Mouse (Mus musculus) hematopoietic multipotent progenitor cell, adult 10-12 weeks (in vitro differentiated cells): ENCODE data around the gene Nol9. TPM values are rescaled to one million over a fixed set of nuclear protein-coding genes. Genes with fewer than 3 reads are reported as not detected.

Experiments
- polyA plus RNA-seq: library from polyadenylated mRNA; stranded (reverse); fragments of >175 nt; gene quantifications from 2 replicates; pipeline ENCODE4 v1.2.3, GENCODE M21; 2012; ENCODE audit warnings: low replicate concordance

Nol9 gene
- polyA plus RNA-seq: 22.0 and 70.0 TPM in 2 replicates

GRCm38 (mm10) chr4:152038985-152039830 lies at the start of gene Nol9:
Gene Nol9, plus strand, starts transcription at chr4:152039321.

GRCm38 (mm10) chr4:151996173-151996950 lies 42.8 kb upstream of the Nol9 start, which contains the start of gene Phf13:
Gene Phf13, minus strand, starts transcription at chr4:151996258.

GRCm38 (mm10) chr4:152008622-152009075 lies 30.5 kb upstream of the Nol9 start, which contains the start of gene Klhl21:
Gene Klhl21, plus strand, starts transcription at chr4:152008803.

GRCm38 (mm10) chr4:152027524-152027923 lies 11.6 kb upstream of the Nol9 start, which contains the start of gene Zbtb48:
Gene Zbtb48, minus strand, starts transcription at chr4:152027671.

DNA sequence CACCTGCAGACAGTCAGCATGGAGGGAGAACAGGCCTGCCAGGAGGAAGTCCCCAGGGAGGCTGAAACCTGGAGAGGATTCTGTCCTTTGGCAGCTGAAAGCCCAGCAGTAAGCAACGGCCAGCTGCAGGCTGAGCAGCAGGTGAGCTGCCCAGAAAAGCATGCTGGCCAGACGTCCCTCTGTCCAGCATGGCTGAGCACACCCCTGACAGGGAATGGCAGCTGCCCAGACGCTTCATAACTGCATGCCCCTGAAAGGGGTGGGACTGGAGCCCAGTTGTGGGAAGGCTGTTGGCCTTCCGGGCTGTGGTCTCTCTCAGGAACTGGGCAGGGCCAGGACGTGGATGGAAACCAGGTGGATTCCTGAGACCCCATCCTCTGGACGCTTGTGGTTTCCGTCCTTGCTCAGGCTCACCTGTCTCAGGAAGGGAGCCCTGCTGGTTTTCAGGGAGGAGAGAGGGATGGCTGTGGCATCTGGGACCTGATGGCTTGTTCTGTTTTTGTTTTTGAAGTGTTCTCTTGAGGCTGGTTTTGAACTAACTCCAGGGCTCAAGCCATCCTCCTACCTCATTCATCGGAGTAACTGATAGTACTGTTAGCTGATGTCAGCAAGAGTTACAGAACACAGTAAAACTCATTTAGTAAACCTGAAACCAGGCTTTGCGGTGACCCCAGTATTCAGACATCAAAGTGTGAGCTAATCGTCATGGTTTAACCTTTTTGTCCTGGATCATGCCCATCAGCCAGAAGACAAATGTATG lies 716 bp upstream of the Nol9 start, which contains the start of gene Tas1r1:
Gene Tas1r1, minus strand, starts transcription at position 344 of the 760 bp plus-strand sequence.

GRCm38 (mm10) chr4:152072121-152072601 lies 33.0 kb downstream of the Nol9 start, which contains the start of gene Plekhg5:
Gene Plekhg5, plus strand, starts transcription at chr4:152072498.

Other genes starting within 250 kb of the Nol9 start
- 6.6 and 8.2 TPM in 2 replicates for gene Camta1, start 177.4 kb upstream of the Nol9 start, polyA plus RNA-seq
- 7.2 and 26.3 TPM in 2 replicates for gene Dnajc11, start 105.6 kb upstream of the Nol9 start, polyA plus RNA-seq
- gene Thap3, start 50.3 kb upstream of the Nol9 start, polyA plus RNA-seq: 57.0 and 142 TPM in 2 replicates
- gene Phf13, start 43.1 kb upstream of the Nol9 start, polyA plus RNA-seq: 6.7 and 13.9 TPM in 2 replicates
- gene Klhl21, start 30.5 kb upstream of the Nol9 start, polyA plus RNA-seq: 14.9 and 23.9 TPM in 2 replicates
- gene Zbtb48, start 11.7 kb upstream of the Nol9 start, polyA plus RNA-seq: 12.0 and 12.3 TPM in 2 replicates
- gene Tas1r1, start 753 bp upstream of the Nol9 start, polyA plus RNA-seq: 0.04 and 0.08 TPM in 2 replicates
- 15.3 and 24.9 TPM in 2 replicates for gene Plekhg5, start 33.2 kb downstream of the Nol9 start, polyA plus RNA-seq
- gene Tnfrsf25, start 76.6 kb downstream of the Nol9 start, polyA plus RNA-seq: 17.3 and 25.1 TPM in 2 replicates
- gene Espn, start 113.0 kb downstream of the Nol9 start, polyA plus RNA-seq: 6.3 and 22.6 TPM in 2 replicates
- 0.07 TPM in 1 of 2 replicates, not detected in the other for gene Hes2, start 119.5 kb downstream of the Nol9 start, polyA plus RNA-seq
- gene Acot7, start 138.8 kb downstream of the Nol9 start, polyA plus RNA-seq: 12.2 and 15.4 TPM in 2 replicates
- gene Gpr153, start 234.9 kb downstream of the Nol9 start, polyA plus RNA-seq: 0.18 and 0.36 TPM in 2 replicates